Mouse (Mus musculus) cerebellum, adult 18-20 months (tissue): ENCODE measurements around the gene Bmp4.

Experiments
- DNase-seq, 2 experiments: peaks; one replicate each; pipeline ENCODE4 v3.0.0; 2021

The Bmp4 gene

DNA sequence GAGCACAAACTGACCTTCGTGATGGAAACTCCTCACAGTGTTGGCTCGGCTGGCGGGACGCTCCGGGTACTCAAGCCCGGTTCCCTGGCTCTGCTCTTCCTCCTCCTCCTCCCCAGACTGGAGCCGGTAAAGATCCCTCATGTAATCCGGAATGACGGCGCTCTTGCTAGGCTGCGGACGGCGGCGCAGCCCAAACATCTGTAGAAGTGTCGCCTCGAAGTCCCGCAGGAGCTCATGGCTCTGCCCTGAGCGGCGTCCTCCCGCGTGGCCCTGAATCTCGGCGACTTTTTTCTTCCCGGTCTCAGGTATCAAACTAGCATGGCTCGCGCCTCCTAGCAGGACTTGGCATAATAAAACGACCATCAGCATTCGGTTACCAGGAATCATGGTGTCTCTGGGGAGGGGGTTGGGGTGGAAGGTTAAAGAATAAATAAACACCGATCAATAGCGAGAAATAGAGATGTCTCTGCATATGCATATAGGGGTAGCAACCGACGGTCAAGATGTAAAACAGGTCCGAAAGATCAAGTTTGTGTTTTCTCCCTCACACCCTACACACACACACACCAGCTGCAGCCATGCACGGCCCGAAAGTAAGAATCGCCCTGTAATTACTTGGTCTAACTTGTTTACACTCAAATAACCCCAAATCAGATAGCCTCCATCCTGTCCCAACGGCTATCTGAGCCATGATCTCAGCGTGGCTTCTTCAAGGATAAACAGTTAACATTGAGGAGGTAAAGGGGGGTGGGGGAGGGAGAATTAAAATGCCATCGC is 4.6 kb downstream of the Bmp4 start:
- no peak for DNase-seq

DNA sequence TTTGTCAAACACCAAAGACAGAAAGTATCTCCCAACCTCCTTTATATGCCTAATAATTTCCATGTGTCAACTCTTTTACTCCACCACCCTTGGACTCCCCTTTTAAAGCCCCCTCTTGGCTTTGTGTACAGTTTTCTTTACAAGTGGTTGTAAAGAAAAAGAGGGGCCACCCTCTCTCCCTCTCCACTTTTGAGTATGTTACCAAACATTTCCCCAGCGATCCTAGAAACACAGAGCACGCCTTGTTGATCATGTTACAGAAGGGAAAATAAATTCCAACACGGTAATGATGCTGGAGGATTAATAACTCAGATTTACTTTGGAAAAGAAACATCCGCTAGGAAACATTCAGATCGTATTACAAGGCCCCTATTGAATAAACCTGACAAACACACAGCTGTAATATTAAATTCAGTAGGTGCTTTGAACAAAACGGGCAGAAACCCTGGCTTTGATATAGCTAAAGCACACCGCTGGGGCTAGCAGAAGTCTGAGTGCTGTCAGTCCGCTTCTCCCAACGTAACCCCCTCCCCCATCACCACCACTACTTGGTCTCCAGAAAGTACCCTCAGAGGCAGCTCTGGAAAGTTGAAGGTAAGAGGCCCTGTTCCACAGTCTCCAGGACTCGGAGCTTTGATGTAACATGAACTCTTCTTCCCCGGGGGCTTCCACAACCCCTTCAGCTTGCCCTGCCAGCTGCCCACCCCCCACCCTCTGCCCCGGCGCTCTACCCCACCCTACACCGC is 5.3 kb downstream of the Bmp4 start:
- no peak for DNase-seq

DNA sequence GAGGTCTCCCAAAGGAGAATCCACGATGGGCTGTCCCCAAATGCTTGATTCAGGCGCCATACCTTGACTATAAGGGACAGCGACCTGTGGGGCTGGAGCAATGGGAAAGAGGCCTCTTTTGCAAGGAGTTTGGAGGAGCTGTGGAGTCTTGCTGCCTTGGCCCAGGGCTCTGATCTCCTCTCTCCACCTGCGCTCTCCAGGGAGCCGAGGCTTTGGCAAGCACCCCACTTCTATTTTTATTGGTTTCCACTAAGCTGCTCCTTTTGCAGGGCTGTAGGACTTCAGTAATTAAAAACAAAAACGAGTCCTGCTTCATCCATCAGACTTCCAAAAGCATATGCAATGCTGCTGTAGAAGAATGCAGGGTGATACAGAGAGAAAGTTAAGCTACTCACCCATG is 9.0 kb downstream of the Bmp4 start:
- peak; percentile 51 to 61 for DNase-seq

DNA sequence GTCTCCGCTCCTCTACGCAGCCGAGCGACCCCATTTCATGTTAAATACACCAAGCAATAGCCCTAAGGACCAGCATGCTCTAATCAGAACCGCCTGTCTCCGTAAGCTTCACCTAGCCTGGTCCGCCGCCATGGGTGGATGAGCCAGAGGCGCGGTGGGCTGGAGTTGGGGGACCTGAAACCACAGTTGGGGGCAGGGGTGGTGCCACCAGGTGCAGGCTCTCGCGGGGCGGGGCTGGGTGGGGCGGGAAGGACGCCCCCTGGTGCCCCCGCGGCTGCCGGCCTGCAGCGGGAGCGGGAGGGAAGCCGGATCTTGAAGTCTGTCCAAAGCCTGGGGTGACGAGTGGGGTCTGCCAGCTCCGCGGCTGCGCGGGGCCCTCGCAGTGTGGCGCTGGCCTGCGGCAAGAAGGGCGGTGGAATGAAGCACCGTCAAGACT is 10.2 kb downstream of the Bmp4 start:
- DNase-seq: peak in 1 of 2 experiments; percentile 39

DNA sequence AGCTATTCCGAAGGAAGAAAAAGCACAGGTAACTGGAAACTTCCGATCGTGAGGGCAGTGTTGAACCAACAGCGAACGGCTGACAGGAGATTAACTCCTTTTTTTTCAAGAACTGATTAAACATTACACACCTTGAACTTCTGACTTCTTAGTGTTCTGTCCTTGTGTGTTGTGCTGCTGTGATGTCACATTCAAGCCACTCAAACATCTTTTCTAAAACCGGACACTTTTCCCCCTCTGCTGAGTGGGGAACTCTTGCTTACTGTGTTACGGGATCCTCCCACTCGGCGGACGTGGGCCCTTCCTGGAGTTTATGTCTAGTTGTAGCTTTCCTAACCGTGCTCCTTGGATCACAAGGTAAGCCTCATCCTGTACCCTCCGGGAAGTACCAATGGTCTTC is 11.2 kb downstream of the Bmp4 start, which contains the start of gene Gm15217:
Gene Gm15217, plus strand, starts transcription at position 130 of the 400 bp plus-strand sequence.
- no peak for DNase-seq

DNA sequence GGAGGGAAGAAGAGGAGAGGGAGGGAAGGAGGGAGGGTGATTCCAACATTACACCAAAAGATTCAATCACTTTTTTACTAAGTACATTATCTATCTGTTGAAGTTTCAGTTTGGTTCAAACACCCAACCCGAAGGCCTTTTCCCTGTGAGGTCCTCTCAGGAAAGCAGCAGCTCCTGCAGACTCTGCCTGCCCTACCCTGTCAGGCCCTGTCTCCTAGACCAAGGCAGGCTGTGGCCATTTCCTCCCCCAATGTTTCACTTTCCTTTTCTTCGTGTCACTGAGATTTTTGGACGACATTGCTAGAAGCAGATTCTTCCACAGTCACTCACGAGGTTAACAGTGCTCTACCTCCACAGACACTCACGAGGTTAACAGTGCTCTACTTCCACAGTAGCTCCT is 14.7 kb downstream of the Bmp4 start:
- no peak for DNase-seq

DNA sequence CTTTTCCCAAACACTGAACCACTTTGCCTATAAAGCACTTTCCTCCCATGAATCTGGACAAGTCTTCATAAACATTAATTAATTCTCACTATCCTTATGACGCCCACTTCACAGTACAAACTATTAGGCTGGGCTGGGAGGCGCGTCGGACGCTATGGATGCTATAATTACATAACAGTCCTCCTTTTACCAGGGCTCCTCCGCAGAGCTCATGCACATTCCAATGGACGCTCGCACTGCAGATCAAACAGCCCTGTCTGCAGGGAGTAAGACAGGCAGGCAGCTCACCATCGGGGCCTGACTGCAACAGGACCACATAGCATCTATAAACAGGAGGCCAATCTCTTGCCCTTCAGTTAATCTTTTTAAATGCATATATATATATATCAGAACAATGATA is 18.0 kb downstream of the Bmp4 start:
- DNase-seq: no peak

DNA sequence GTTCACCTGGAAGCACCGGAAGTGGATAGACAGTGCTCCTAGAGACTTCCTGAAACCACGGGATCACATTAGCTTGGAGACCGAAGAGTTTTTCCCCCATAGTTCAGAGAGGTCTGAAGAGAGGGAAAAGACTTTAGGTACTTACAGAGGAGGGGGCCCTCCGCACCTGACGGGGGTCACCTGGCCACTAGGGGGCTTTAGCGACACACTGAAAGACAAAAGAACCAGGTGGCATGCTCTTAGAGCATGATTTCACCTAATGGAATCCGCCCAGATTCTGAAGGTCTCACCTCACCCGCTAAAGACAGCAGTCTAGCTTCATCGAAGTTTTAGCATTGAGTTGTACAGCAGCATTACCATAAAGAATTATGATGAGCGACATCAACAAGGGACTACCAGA is 27.3 kb downstream of the Bmp4 start:
- no peak for DNase-seq

DNA sequence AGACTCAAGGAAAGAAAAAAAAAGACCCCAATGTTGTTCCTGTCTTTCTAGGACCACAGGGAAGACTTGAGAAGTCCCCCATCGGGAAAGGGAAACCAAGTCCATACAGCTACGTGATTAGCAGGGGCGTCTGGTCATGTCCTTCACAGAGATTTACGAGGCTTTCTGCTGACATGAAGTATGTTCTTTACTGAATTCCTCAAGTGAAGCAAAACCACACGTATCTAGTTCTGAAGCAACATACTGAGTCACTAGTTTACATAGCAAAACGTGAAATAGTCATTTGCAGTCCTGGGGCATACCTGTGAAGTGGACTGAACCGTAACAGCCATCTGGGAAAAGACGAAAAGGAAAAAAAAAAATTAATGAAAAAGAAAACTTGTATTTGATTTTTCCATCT is 32.8 kb downstream of the Bmp4 start:
- DNase-seq: no peak

DNA sequence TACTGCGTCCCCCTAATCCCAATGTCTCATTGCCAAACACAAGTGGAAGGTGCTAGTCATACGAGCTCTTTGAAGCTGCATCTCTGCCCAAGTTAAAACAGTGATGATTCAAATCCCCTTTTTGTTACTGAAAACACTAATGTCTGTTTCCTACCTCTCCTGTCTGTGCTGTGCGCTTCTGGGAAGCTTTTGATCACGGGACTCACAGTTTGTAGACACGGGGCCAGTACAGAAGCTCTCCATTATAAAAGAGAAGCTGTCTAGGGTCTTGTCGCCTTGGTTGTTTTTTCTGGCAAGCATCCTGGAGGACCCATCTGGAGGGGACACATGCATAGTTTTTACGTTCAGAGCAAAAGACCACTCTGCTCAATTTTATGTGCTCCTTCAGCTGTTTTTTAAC is 33.2 kb downstream of the Bmp4 start:
- DNase-seq: no peak

DNA sequence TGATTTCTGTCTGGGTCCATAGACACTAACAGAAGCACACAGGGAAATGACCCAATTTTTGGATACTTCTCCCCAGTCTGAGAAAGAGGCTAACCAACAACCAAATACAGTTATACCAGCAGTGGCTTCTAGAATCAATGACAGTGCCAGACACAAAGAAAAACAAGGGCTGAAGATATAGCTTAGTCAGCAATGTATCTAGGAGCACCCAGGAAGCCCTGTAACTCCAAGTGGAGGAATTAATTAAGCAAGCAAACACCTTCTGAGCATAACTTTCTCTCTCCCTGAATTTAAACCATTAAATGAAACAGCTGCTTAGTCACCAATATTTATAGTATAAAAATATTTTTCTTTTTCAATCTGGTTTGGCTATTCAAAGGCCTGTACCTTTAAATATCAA is 45.7 kb downstream of the Bmp4 start:
- DNase-seq: no peak

DNA sequence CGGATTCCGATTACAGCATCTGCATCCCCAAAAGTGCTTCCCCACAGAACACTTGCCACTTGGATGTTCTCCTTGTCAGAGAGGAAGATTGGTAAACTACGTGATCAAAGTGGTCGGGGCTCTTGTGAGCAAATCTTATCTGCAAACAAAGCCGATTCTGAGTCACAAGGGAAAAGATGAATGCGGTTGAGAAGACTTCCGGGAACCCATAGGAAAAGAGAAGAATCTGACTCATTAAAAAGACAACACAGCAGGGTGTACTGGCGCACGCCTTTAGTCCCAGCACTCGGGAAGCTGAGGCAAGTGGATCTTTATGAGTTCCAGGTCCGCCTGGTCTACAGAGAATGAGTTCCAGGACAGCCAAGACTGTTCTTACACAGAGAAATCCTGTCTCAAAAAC is 51.7 kb downstream of the Bmp4 start:
- DNase-seq: no peak
